Mouse (Mus musculus): ENCODE measurements around the gene Gm10665.
"Not testable (repeated sequence)": the region's sequence is repeated elsewhere in the genome, so short reads cannot be mapped to it uniquely, and the experiment has no call there.

Gm10665 gene

GRCm38 (mm10) chr7:22463975-22464374 is at the start of gene Gm10665:
Gene Gm10665 (minus strand): TSS chr7:22464075.
- DNase-seq (ENCODE audit: low read depth, low spot score): not testable (repeated sequence)

- not testable (repeated sequence) for DNase-seq (ENCODE audit: low read depth, low spot score)
These were observed 35.7 kb upstream of the Gm10665 start, which contains the start of gene Vmn1r151 for GRCm38 (mm10) chr7:22499578-22499977. Gene Vmn1r151 (minus strand): TSS chr7:22499678.

- not testable (repeated sequence) for DNase-seq (ENCODE audit: low read depth, low spot score)
These were observed 25.7 kb downstream of the Gm10665 start, which contains the start of gene Vmn1r149 for GRCm38 (mm10) chr7:22438129-22438528. Gene Vmn1r149 (minus strand): TSS chr7:22438229.

DNA sequence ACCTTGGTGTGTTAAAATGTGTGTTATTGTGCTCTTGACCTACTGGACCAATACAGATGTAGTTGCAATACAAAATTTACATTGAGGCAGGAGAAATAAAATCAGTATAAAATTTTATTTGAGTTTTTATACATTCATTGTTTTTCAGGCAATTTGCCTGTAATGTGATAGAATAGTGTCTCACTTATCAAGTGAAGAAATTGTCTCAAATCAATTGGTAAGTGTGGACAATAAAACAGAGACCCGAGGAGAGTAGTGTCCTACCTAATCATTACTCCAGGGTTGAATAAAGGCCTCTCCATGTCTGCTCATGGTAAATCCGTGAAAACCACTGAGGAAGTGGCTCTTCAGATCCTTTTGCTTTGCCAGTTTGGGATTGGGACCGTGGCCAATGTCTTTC is 50.6 kb downstream of the Gm10665 start, which contains the start of gene Vmn1r148:
TSS of gene Vmn1r148 (plus strand) at position 301 of the 400 bp plus-strand sequence.
- DNase-seq (ENCODE audit: low read depth, low spot score): not testable (repeated sequence)

All from WW6 (cell line).